Mouse (Mus musculus) spleen, adult 2 months (tissue): ENCODE results near the gene Zfp764.

ENCODE experiments used
- CTCF ChIP-seq: fragments of 200-500 bp; IDR thresholded peaks from 2 replicates; pipeline ENCODE4 v1.5.1; 2011; ENCODE audit warnings: mild to moderate bottlenecking, inconsistent platforms; ENCODE audit not compliant: insufficient read depth, insufficient read length, insufficient replicate concordance; ENCODE audit errors: extremely low read depth
- POLR2A ChIP-seq: fragments of 200-500 bp; IDR thresholded peaks from 2 replicates; pipeline ENCODE4 v1.6.1; 2011; ENCODE audit warnings: low read depth, low read length, inconsistent platforms

DNA sequence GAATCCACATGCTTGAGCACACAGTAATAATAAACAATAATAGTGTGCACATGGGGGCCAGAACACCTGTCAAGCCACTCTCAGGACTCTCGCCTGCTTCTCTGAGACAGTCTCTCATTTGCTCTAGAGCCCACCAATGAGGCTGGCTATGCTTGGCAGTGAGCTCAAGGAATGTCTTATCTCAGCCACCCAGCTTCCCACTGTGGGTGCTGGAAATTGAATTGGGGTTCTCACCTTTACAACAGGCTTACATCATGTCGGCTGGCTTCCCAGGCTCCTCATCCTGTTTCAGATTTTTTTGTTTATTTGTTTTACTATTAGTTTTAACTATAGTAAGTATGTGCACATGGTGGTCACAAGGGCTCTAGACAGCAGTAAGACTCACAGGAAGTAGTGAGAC is 35.4 kb downstream of the Zfp764 start:
- TF ChIP-seq POLR2A (no peak), CTCF (no peak)
